Mouse (Mus musculus) limb, embryonic 14.5 days (tissue): Measurements from ENCODE around the gene Prune2. TPM values are rescaled to one million over a fixed set of nuclear protein-coding genes. Genes with fewer than 3 reads are reported as not detected.

ENCODE experiments used
- ATAC-seq: fragments of 200-750 bp; cut with Nextera tagmentation; 2 replicates; pipeline ENCODE4 v1.8.0; 2017; ENCODE audit warnings: low read depth, moderate number of reproducible peaks, moderate TSS enrichment; ENCODE audit not compliant: low FRiP score
- DNase-seq: peaks from one replicate; pipeline ENCODE4 v3.0.0-alpha.2; 2015; ENCODE audit warnings: low spot score
- H3K27ac ChIP-seq: fragments of 300-500 bp; sonication (generic); replicated peaks from 2 replicates; pipeline ENCODE4 v1.5.1; 2014; ENCODE audit warnings: low read depth, mild to moderate bottlenecking, low read length, moderate library complexity, mixed read lengths
- H3K27me3 ChIP-seq: fragments of 300-500 bp; sonication (generic); 2 replicates; pipeline ENCODE4 v1.6.1; 2014; ENCODE audit warnings: low read length, mixed read lengths; ENCODE audit not compliant: control insufficient read depth, insufficient read depth
- H3K36me3 ChIP-seq: fragments of 300-500 bp; sonication (generic); 2 replicates; pipeline ENCODE4 v1.6.1; 2014; ENCODE audit warnings: mild to moderate bottlenecking, low read length, moderate library complexity, mixed read lengths; ENCODE audit not compliant: control insufficient read depth, insufficient read depth
- H3K4me1 ChIP-seq: fragments of 300-500 bp; sonication (generic); 2 replicates; pipeline ENCODE4 v1.6.1; 2014; ENCODE audit warnings: antibody characterized with exemption, low read length, mixed read lengths; ENCODE audit not compliant: control insufficient read depth, insufficient read depth
- H3K4me2 ChIP-seq: fragments of 300-500 bp; sonication (generic); replicated peaks from 2 replicates; pipeline ENCODE4 v1.6.1; 2014; ENCODE audit warnings: low read depth, mild to moderate bottlenecking, low read length, moderate library complexity; ENCODE audit not compliant: severe bottlenecking
- H3K4me3 ChIP-seq: fragments of 300-500 bp; sonication (generic); replicated peaks from 2 replicates; pipeline ENCODE4 v1.5.1; 2014; ENCODE audit warnings: low read length
- H3K9ac ChIP-seq: fragments of 300-500 bp; sonication (generic); 2 replicates; pipeline ENCODE4 v1.6.1; 2014; ENCODE audit warnings: mild to moderate bottlenecking, low read depth, low read length, moderate library complexity; ENCODE audit not compliant: severe bottlenecking
- H3K9me3 ChIP-seq: fragments of 300-500 bp; sonication (generic); 2 replicates; pipeline ENCODE4 v1.6.1; 2016; ENCODE audit warnings: low read length; ENCODE audit not compliant: control insufficient read depth
- POLR2A ChIP-seq: fragments of 200-500 bp; IDR thresholded peaks from 2 replicates; pipeline ENCODE4 v1.8.0; 2012; ENCODE audit warnings: inconsistent platforms, mild to moderate bottlenecking, moderate library complexity, borderline replicate concordance; ENCODE audit not compliant: insufficient read depth, insufficient read length; ENCODE audit errors: extremely low read depth
- WGBS: fragments of 180-500 bp; shearing (Covaris S2); extraction: QIAGEN DNeasy Blood & Tissue Kit; methylation state at CpG from one replicate; pipeline ENCODE4 v1.1.7; 2014; 5-methylcytosine and 5-hydroxymethylcytosine counted together
- polyA plus RNA-seq, 2 experiments: library from polyadenylated mRNA; depleted of rRNA in 1 of 2; stranded (reverse) in 1 of 2; unstranded in 1 of 2; fragments of >200 nt; fragmentation: Nextera tagmentation in 1 of 2; extraction: Ambion mirVana in 1 of 2; gene quantifications; 2 replicates each; pipeline versions ENCODE4 v1.2.1 to v1.2.3; 2012 to 2014

The Prune2 gene
- polyA plus RNA-seq, 2 experiments = 2.1 to 2.3 TPM

DNA sequence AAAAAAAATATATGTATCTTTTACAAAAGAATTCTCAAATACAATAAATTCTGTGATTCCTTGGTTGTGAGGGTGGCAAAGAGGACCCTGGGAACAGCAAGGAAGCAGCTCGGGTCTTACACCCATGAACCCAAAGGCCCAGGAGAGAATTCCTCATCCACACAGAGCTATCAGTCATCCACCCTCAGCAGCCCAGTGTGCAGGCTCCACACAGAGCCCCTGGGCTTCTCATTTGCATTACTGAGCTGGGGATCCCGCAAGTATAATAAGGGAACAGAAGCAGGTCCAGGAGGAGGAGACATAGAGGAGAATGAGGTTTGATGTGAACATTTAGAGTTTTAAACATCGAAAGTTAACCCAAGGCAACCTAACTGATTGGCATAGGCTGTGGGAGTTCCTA lies 100.0 kb downstream of the Prune2 start:
- 62% methylated on average over 3 of the region's 3 CpGs for WGBS
- Histone ChIP-seq H3K36me3 (no peaks in the 10 kb centered on the region), H3K4me1 (no peaks in the 10 kb centered on the region), H3K4me3 (no peak overlapping the region), H3K9me3 (no peaks in the 10 kb centered on the region), H3K4me2 (no peak overlapping the region), H3K27me3 (no peaks in the 10 kb centered on the region), H3K27ac (no peak overlapping the region), H3K9ac (no peak overlapping the region)
- no peak for DNase-seq
- no peak for TF ChIP-seq POLR2A
- no peak for ATAC-seq

- no peaks in the 10 kb centered on the region for H3K4me1 ChIP-seq
- H3K9ac ChIP-seq = no peak overlapping the region
- no peaks in the 10 kb centered on the region for H3K27me3 ChIP-seq
- no peak overlapping the region for H3K4me2 ChIP-seq
- no peak for ATAC-seq
- no peak for DNase-seq
- H3K4me3 ChIP-seq = no peak overlapping the region
- no peak for TF ChIP-seq POLR2A
- no peaks in the 10 kb centered on the region for H3K36me3 ChIP-seq
- WGBS = 69% methylated on average over 5 of the region's 5 CpGs
- H3K9me3 ChIP-seq = no peaks in the 10 kb centered on the region
- no peak overlapping the region for H3K27ac ChIP-seq
Measured at GRCm38 (mm10) chr19:17060106-17060505, 104.2 kb downstream of the Prune2 start.

DNA sequence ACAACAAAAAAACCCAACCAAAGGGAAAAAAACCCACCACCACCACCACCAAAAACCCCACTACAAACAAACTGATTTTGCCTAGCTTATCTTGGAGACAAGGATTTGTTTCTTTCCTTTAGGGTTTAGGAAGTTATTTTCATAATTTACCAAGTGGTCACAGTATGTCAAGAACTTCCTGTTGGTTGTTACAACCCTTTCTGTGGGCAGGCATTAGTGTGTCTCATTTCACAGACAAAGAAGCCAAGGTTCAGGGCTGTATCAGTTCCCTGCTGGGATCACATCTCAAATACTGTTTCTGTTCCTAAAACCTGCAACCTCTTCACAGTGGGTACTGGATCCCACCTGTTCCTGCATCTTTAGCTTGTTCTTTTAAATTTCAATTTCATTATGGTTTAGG lies 108.5 kb downstream of the Prune2 start:
- H3K27me3 ChIP-seq = no peaks in the 10 kb centered on the region

GRCm38 (mm10) chr19:17069067-17069466 lies 113.1 kb downstream of the Prune2 start:
- WGBS = 92% methylated on average over 7 of the region's 7 CpGs
- Histone ChIP-seq H3K4me1 (no peaks in the 10 kb centered on the region), H3K9ac (no peak overlapping the region), H3K4me3 (no peak overlapping the region), H3K9me3 (no peaks in the 10 kb centered on the region), H3K4me2 (no peak overlapping the region), H3K36me3 (no peaks in the 10 kb centered on the region), H3K27ac (no peak overlapping the region), H3K27me3 (no peaks in the 10 kb centered on the region)
- DNase-seq (no peak), ATAC-seq (no peak)
- no peak for TF ChIP-seq POLR2A

More for the DNA sequence above, 108.5 kb downstream of the Prune2 start:
- Histone ChIP-seq H3K9ac (no peak overlapping the region), H3K36me3 (no peaks in the 10 kb centered on the region), H3K9me3 (no peaks in the 10 kb centered on the region), H3K4me3 (no peak overlapping the region), H3K27ac (no peak overlapping the region), H3K4me1 (no peaks in the 10 kb centered on the region), H3K4me2 (no peak overlapping the region)
- DNase-seq (no peak), ATAC-seq (no peak)
- no peak for TF ChIP-seq POLR2A

DNA sequence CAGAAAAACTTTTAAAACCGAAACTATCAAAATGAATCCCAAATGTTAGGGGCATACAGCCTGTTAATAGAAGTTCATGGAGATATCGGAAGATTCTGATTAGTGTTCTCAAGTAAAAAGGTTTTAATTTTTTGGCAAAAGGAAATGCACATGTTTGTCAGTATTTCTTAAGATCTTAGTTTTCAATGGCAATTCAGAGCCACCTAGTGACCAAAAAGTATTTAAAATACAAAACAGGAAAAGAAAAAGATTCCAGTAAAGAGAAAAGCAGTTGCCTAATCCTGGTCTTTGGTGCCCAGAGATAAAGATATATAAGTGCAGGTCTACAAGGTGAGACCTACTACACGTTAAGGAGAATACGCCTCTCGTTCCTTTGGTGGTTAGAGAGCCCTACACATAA lies 115.3 kb downstream of the Prune2 start:
- Histone ChIP-seq H3K36me3 (no peaks in the 10 kb centered on the region), H3K4me3 (no peak overlapping the region), H3K9ac (no peak overlapping the region), H3K4me1 (no peaks in the 10 kb centered on the region), H3K27me3 (no peaks in the 10 kb centered on the region), H3K27ac (no peak overlapping the region), H3K4me2 (no peak overlapping the region), H3K9me3 (no peaks in the 10 kb centered on the region)
- DNase-seq = no peak
- 85% methylated on average over 5 of the region's 5 CpGs for WGBS
- no peak for ATAC-seq
- TF ChIP-seq POLR2A = no peak

DNA sequence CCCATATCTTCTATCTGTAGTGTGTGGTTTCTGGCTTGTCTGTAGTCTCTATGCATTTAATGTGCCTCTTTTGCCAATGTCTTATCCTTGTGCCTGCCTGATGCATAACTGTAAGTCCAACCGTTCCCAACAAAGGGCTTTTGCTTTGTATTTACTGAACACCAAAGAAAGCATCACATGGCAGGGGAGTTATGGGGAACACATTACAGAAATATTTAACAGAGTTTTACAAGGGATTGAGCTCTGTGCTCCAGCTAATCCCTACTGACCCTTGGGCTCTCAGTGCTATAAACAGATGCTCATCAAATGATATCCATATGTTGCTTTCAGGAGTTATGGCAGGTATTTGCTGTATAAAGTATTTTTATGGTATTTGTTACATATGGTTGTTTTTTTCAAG lies 116.3 kb downstream of the Prune2 start:
- no peak overlapping the region for H3K27ac ChIP-seq
- H3K4me1 ChIP-seq = 0 out of 2 replicates have a peak, but pooled peaks cover 2% of the 10 kb centered on the region
- H3K9ac ChIP-seq = no peak overlapping the region
- 27% methylated on average over 1 of the region's 1 CpGs for WGBS
- no peaks in the 10 kb centered on the region for H3K27me3 ChIP-seq
- H3K4me3 ChIP-seq = no peak overlapping the region
- H3K4me2 ChIP-seq = no peak overlapping the region
- no peaks in the 10 kb centered on the region for H3K9me3 ChIP-seq
- DNase-seq (peak; percentile 37), ATAC-seq (peak; percentile 74)
- no peaks in the 10 kb centered on the region for H3K36me3 ChIP-seq
- TF ChIP-seq POLR2A = no peak
